Mouse (Mus musculus): ENCODE data around the gene Slc44a5.

GRCm38 (mm10) chr3:153959731-153960207 is 13.5 kb upstream of the Slc44a5 start:
- TF ChIP-seq MAFK (IDR thresholded peaks at IDR 0.05; ENCODE audit: insufficient read depth, low read depth, low read length) (no peak), ZC3H11A (IDR thresholded peaks at IDR 0.05; ENCODE audit: borderline replicate concordance, low read depth, low read length) (no peak)
